Mouse (Mus musculus): ENCODE measurements around the gene AI661453. TPM values are rescaled to one million over a fixed set of nuclear protein-coding genes. Genes with fewer than 3 reads are reported as not detected.

AI661453 gene
- total and polyA plus RNA-seq, 3 experiments: not detected

GRCm38 (mm10) chr17:47485791-47486190, 49.4 kb downstream of the AI661453 start:
- peaks cover 0 to 18% of the 10 kb centered on the region in 2 experiments; a peak in 3 of 4 replicates for H3K4me1 ChIP-seq (ENCODE audit: control insufficient read depth in 1 of 2, insufficient read depth in 2 of 2, low read length in 2 of 2)
- DNase-seq (ENCODE audit: low read depth, low spot score): peak; percentile 58
- H3K27ac ChIP-seq (ENCODE audit: control insufficient read depth, low read depth, low read length): no peak overlapping the region
- no peaks in the 10 kb centered on the region for H3K27me3 ChIP-seq (ENCODE audit: control insufficient read depth in 1 of 2, insufficient read depth in 2 of 2, low read length in 2 of 2)
- no peak overlapping the region; the same call in 1 of the 2 replicates for H3K9ac ChIP-seq (ENCODE audit: control insufficient read depth, low read depth, low read length, poor library complexity, severe bottlenecking)
- H3K9me3 ChIP-seq (replicated peaks; ENCODE audit: insufficient read depth, low read length): no peaks in the 10 kb centered on the region
- 0 out of 4 replicates have a peak overlapping the region, but pooled peaks of 1 of the 2 experiments have one; percentile 31 for H3K4me3 ChIP-seq (ENCODE audit: control insufficient read depth in 1 of 2, insufficient read depth in 1 of 2, low read depth in 2 of 2, low read length in 2 of 2)
- no peaks in the 10 kb centered on the region for H3K79me2 ChIP-seq (ENCODE audit: control insufficient read depth, insufficient read depth, low read length, poor library complexity)
- peaks cover 0 to 7% of the 10 kb centered on the region in 2 experiments; a peak in 2 of 4 replicates for H3K36me3 ChIP-seq (ENCODE audit: control insufficient read depth in 1 of 2, insufficient read depth in 2 of 2, low read length in 2 of 2)
- TF ChIP-seq KAT2A (conservative IDR thresholded peaks at IDR 0.05; ENCODE audit: low read depth, low read length) (no peak), MYC (IDR thresholded peaks at IDR 0.05; ENCODE audit: low read depth, low read length) (no peak), RAD21 (IDR thresholded peaks at IDR 0.05; ENCODE audit: low read depth, low read length) (no peak), POLR2A (IDR thresholded peaks at IDR 0.05; ENCODE audit: control insufficient read depth in 1 of 2, insufficient read depth in 1 of 2, low read depth in 1 of 2, low read length in 2 of 2, poor library complexity in 1 of 2) (no peak), ELF1 (IDR thresholded peaks at IDR 0.05; ENCODE audit: low read depth, low read length) (no peak), MAFK (IDR thresholded peaks at IDR 0.05; ENCODE audit: borderline replicate concordance, low read depth, low read length) (no peak), MEF2A (IDR thresholded peaks at IDR 0.05; ENCODE audit: extremely low read depth, insufficient replicate concordance, low read depth, low read length, poor library complexity, severe bottlenecking) (no peak), TBP (IDR thresholded peaks at IDR 0.05; ENCODE audit: low read depth, low read length) (no peak), JUND (IDR thresholded peaks at IDR 0.05; ENCODE audit: low read depth, low read length) (no peak), SIN3A (IDR thresholded peaks at IDR 0.05; ENCODE audit: low read length) (no peak), CHD1 (IDR thresholded peaks at IDR 0.05; ENCODE audit: low read depth, low read length) (no peak), BHLHE40 (IDR thresholded peaks at IDR 0.05; ENCODE audit: borderline replicate concordance, low read depth, low read length) (no peak), RCOR1 (IDR thresholded peaks at IDR 0.05; ENCODE audit: low read depth, low read length) (no peak), POLR2AphosphoS2 (IDR thresholded peaks at IDR 0.05; ENCODE audit: low read length) (no peak), CHD2 (IDR thresholded peaks at IDR 0.05; ENCODE audit: low read length) (no peak)

GRCm38 (mm10) chr17:47490791-47491190, 54.4 kb downstream of the AI661453 start:
- Histone ChIP-seq H3K27me3 (ENCODE audit: control insufficient read depth in 1 of 2, insufficient read depth in 2 of 2, low read length in 2 of 2) (no peaks in the 10 kb centered on the region), H3K36me3 (ENCODE audit: control insufficient read depth in 1 of 2, insufficient read depth in 2 of 2, low read length in 2 of 2) (no peaks in the 10 kb centered on the region; a peak in 2 of 4 replicates), H3K9me3 (replicated peaks; ENCODE audit: insufficient read depth, low read length) (no peaks in the 10 kb centered on the region), H3K79me2 (ENCODE audit: control insufficient read depth, insufficient read depth, low read length, poor library complexity) (no peaks in the 10 kb centered on the region), H3K4me3 (ENCODE audit: control insufficient read depth in 1 of 2, insufficient read depth in 1 of 2, low read depth in 2 of 2, low read length in 2 of 2) (no peak overlapping the region), H3K9ac (ENCODE audit: control insufficient read depth, low read depth, low read length, poor library complexity, severe bottlenecking) (no peak overlapping the region), H3K27ac (ENCODE audit: control insufficient read depth, low read depth, low read length) (no peak overlapping the region), H3K4me1 (ENCODE audit: control insufficient read depth in 1 of 2, insufficient read depth in 2 of 2, low read length in 2 of 2) (peaks cover 0 to 3% of the 10 kb centered on the region in 2 experiments; a peak in 1 of 4 replicates)
- DNase-seq (ENCODE audit: low read depth, low spot score): no peak
- TF ChIP-seq USF1 (IDR thresholded peaks at IDR 0.05; ENCODE audit: low read depth, low read length) (no peak), CTCF (IDR thresholded peaks at IDR 0.05 in 2 of 3, conservative IDR thresholded peaks at IDR 0.05 in 1 of 3; ENCODE audit: control insufficient read depth in 1 of 3, insufficient read depth in 1 of 3, low read depth in 2 of 3, low read length in 3 of 3, poor library complexity in 1 of 3, severe bottlenecking in 1 of 3) (peak in 2 of 3 experiments; percentile 34 to 40; a peak in 4 of 6 replicates), RAD21 (IDR thresholded peaks at IDR 0.05; ENCODE audit: low read depth, low read length) (peak; percentile 20), MAFK (IDR thresholded peaks at IDR 0.05; ENCODE audit: borderline replicate concordance, low read depth, low read length) (no peak)
